Mouse (Mus musculus) liver, adult 2 months (tissue): Measurements from ENCODE around the gene Kcna3.

ENCODE experiments used
- CTCF ChIP-seq: fragments of 200-500 bp; IDR thresholded peaks from 2 replicates; pipeline ENCODE4 v1.5.1; 2011; ENCODE audit warnings: low read depth, low read length, control low read depth
- POLR2A ChIP-seq: fragments of 200-500 bp; IDR thresholded peaks from 2 replicates; pipeline ENCODE4 v1.6.1; 2011; ENCODE audit warnings: low read length, control low read depth; ENCODE audit not compliant: insufficient read depth; ENCODE audit errors: extremely low read depth

DNA sequence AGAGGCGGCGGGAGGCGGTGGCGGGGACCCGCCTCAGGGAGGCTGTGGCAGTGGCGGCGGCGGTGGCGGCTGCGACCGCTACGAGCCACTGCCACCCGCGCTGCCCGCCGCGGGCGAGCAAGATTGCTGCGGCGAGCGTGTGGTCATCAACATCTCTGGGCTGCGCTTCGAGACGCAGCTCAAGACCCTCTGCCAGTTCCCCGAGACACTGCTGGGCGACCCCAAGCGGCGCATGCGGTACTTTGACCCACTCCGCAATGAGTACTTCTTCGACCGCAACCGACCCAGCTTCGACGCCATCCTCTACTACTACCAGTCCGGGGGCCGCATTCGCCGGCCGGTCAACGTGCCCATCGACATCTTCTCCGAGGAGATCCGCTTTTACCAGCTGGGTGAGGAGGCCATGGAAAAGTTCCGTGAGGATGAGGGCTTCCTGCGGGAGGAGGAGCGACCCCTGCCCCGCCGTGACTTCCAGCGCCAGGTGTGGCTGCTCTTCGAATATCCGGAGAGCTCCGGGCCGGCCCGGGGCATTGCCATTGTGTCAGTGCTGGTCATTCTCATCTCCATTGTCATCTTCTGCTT is 580 bp downstream of the Kcna3 start:
- TF ChIP-seq CTCF (no peak), POLR2A (no peak)
